Mouse (Mus musculus) heart, adult 2 months (tissue): Measurements from ENCODE around the gene Upk3bl.

Source experiments
- CTCF ChIP-seq: fragments of 200-600 bp; IDR thresholded peaks from 2 replicates; pipeline ENCODE4 v1.8.1; 2022; ENCODE audit warnings: antibody characterized with exemption, mild to moderate bottlenecking, moderate library complexity
- POLR2A ChIP-seq: fragments of 200-500 bp; IDR thresholded peaks from 2 replicates; pipeline ENCODE4 v1.6.1; 2011; ENCODE audit warnings: mild to moderate bottlenecking, low read depth, low read length, control low read depth; ENCODE audit not compliant: insufficient read depth

DNA sequence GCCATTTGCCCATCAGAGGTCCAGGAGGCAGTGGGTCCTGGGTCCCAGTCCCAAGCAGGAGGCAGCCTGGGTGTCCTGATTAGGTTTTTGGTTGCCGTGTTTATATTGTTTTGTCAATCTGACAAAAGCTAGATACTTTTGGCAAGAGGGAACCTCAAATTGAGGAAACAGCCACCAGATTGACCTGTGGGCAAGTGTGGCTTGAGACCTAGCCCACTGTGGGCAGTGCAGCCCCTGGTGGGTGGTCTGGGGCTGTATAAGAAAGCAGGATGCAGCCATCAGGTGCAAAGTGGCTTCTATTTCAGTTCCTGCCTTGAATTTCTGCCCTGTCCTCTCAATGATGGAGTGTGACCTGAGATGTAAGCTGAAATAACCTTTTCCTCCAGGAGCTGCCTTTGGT, 19.0 kb upstream of the Upk3bl start:
- TF ChIP-seq POLR2A, result no peak
- TF ChIP-seq CTCF, result no peak
